Mouse (Mus musculus): ENCODE data around the gene Duoxa2. TPM values are rescaled to one million over a fixed set of nuclear protein-coding genes. Genes with fewer than 3 reads are reported as not detected.
"Not testable (repeated sequence)": the region's sequence is repeated elsewhere in the genome, so short reads cannot be mapped to it uniquely, and the experiment has no call there.

The Duoxa2 gene
- polyA plus RNA-seq, 1 experiment from 2014 or later = not detected

- in situ Hi-C loops (cut with MboI; ENCODE audit: low pct_unique_long_range_greater_than_20kb) = loop anchor here (5.0 kb wide), 1 partner anchor 68 kb away; no protein-coding TSS in a partner anchor
- POLR2A ChIA-PET = interaction anchor here (1.1 kb wide), 1 partner anchor 71 kb away, joined by 4 read pairs; no protein-coding TSS in a partner anchor
Observed at GRCm38 (mm10) chr2:122309647-122310046, 10.9 kb downstream of the Duoxa2 start.

GRCm38 (mm10) chr2:122311561-122311960 is 12.9 kb downstream of the Duoxa2 start:
- no peaks in the 10 kb centered on the region for H3K27me3 ChIP-seq
- ATAC-seq = no peak
- POLR2A ChIA-PET = no interaction called here
- DNase-seq (ENCODE audit: low read depth, low spot score) = no peak
- in situ Hi-C loops (cut with MboI; ENCODE audit: low pct_unique_long_range_greater_than_20kb) = loop anchor here (5.0 kb wide), 1 partner anchor 66 kb away; no protein-coding TSS in a partner anchor
- CTCF ChIA-PET = interaction anchor here (1.0 to 1.3 kb wide), 3 partner anchors 8 to 67 kb away, joined by 3 to 6 read pairs (median 3); no protein-coding TSS in a partner anchor
- no peak for TF ChIP-seq CTCF (IDR thresholded peaks at IDR 0.05)

More at GRCm38 (mm10) chr2:122309647-122310046, 10.9 kb downstream of the Duoxa2 start:
- no peak for DNase-seq (ENCODE audit: low read depth, low spot score)
- CTCF ChIA-PET = interaction anchor here (0.7 to 2.4 kb wide), 11 partner anchors 11 to 114 kb away, joined by 3 to 10 read pairs (median 3); partner anchors contain the start of gene Shf
- no peaks in the 10 kb centered on the region for H3K27me3 ChIP-seq
- ATAC-seq = no peak
- peak; percentile 36 for TF ChIP-seq CTCF (IDR thresholded peaks at IDR 0.05)

DNA sequence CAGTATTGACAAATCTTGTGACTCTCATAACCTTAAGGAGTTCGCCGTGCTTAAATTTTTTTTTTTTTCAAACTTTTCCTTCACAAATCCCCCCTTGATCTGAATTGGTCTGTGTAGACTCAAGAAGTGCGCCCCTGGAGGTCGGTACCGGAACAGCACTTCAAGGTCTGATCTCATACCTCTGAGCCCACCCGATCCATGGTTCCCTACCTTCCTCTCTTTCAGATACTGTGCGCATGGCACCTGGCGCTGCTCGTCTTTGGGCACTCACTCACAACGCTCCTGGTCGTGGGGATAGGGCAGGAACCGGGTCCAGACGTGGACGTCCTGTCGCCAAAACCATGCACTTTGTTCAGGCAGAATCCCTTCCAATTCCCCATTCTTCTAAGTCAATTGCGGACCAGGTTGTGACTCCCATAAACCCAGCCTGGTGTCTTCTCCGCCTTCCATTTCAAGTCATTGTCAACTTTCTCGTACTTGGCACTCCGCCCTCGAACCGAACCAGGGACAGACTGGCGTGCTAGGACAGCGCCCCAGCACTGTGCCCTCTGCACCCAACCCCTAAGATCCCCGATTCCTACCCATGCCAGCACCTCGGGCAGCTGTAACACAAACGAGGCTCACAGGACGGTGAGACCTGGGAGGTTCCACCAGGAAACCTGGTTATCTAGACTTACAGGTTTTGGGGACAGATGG is 14.2 kb downstream of the Duoxa2 start:
- DNase-seq (ENCODE audit: low read depth, low spot score) = no peak
- in situ Hi-C loops (cut with MboI; ENCODE audit: low pct_unique_long_range_greater_than_20kb) = loop anchor here (5.0 kb wide), 1 partner anchor 64 kb away; no protein-coding TSS in a partner anchor
- H3K27me3 ChIP-seq = no peaks in the 10 kb centered on the region
- POLR2A ChIA-PET = no interaction called here
- TF ChIP-seq CTCF (IDR thresholded peaks at IDR 0.05) = peak; percentile 64
- ATAC-seq = no peak
- CTCF ChIA-PET = interaction anchor here (1.0 kb wide), 1 partner anchor 9 kb away, joined by 3 read pairs; no protein-coding TSS in a partner anchor

- ChIA-PET CTCF (no interaction called here), POLR2A (no interaction called here)
- ATAC-seq (no peak), DNase-seq (ENCODE audit: low read depth, low spot score) (no peak)
- in situ Hi-C loops (cut with MboI; ENCODE audit: low pct_unique_long_range_greater_than_20kb) = loop anchor here (5.0 kb wide), 1 partner anchor 64 kb away; no protein-coding TSS in a partner anchor
- no peak for TF ChIP-seq CTCF (IDR thresholded peaks at IDR 0.05)
- H3K27me3 ChIP-seq = no peaks in the 10 kb centered on the region
Observed at GRCm38 (mm10) chr2:122313536-122313935, 14.8 kb downstream of the Duoxa2 start, which contains the start of gene Duoxa1. Gene Duoxa1 (minus strand): TSS chr2:122313730.

DNA sequence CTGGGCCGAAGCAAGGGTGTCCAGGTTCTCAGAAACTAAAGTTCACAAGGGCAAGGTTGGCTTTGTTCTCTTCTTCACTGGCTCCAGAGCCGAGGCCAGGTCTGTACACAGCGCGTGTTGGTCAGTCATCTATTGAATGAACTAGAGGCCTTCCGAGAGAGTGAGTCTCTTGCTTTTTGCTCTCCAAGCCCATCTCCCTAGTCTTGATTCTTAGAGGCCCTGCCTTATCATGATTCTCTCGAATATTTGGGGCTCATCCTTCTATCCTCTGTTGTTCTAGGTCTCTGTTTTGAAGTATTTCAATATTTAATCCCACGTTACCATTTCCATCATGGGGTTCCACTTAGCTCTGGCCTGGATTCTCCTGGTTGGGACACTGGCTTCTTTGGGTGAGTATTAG is 16.7 kb downstream of the Duoxa2 start, which contains the start of gene Duox1:
Gene Duox1, plus strand, starts transcription at position 301 of the 400 bp plus-strand sequence.
- POLR2A ChIA-PET = interaction anchor here (0.6 to 1.6 kb wide), 2 partner anchors 12 to 245 kb away, joined by 3 to 4 read pairs; no protein-coding TSS in a partner anchor

GRCm38 (mm10) chr2:122317384-122317783 is 18.7 kb downstream of the Duoxa2 start:
- H3K27me3 ChIP-seq = no peaks in the 10 kb centered on the region
- ATAC-seq (no peak), DNase-seq (ENCODE audit: low read depth, low spot score) (no peak)
- ChIA-PET POLR2A (interaction anchor here (0.6 kb wide), 1 partner anchor 218 kb away, joined by 4 read pairs; no protein-coding TSS in a partner anchor), CTCF (interaction anchor here (1.1 kb wide), 1 partner anchor 64 kb away, joined by 3 read pairs; no protein-coding TSS in a partner anchor)
- TF ChIP-seq CTCF (IDR thresholded peaks at IDR 0.05) = no peak
- in situ Hi-C loops (cut with MboI; ENCODE audit: low pct_unique_long_range_greater_than_20kb) = no loop called here

More for the DNA sequence above, 16.7 kb downstream of the Duoxa2 start, which contains the start of gene Duox1:
- ATAC-seq (no peak), DNase-seq (ENCODE audit: low read depth, low spot score) (no peak)
- in situ Hi-C loops (cut with MboI; ENCODE audit: low pct_unique_long_range_greater_than_20kb) = no loop called here
- H3K27me3 ChIP-seq = no peaks in the 10 kb centered on the region
- no peak for TF ChIP-seq CTCF (IDR thresholded peaks at IDR 0.05)
- CTCF ChIA-PET = interaction anchor here (0.7 to 1.7 kb wide), 2 partner anchors 10 to 12 kb away, joined by 3 to 4 read pairs; no protein-coding TSS in a partner anchor

DNA sequence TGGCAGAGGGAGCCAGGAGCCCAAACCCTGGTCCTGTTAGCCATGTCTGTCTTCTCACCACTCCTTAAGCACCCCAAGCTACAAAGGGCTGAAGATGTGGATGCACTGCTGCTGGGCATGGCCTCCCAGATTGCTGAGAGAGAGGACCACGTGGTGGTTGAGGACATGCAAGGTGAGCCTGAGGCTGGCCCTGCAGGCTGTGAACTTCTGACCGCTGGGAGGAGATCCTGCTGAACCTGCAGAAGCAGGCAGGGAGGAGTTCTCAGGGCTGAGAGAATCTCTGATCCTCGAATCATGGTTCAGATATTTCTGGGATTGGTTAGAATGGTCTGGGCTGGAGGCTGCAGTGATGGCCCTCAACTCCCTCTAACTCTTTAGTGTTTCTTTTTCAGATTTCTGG is 25.3 kb downstream of the Duoxa2 start:
- ATAC-seq (no peak), DNase-seq (ENCODE audit: low read depth, low spot score) (no peak)
- in situ Hi-C loops (cut with MboI; ENCODE audit: low pct_unique_long_range_greater_than_20kb) = no loop called here
- no peaks in the 10 kb centered on the region for H3K27me3 ChIP-seq
- CTCF ChIA-PET = no interaction called here
- POLR2A ChIA-PET = no interaction called here
- no peak for TF ChIP-seq CTCF (IDR thresholded peaks at IDR 0.05)

- no peaks in the 10 kb centered on the region for H3K27me3 ChIP-seq
- no peak for ATAC-seq
- in situ Hi-C loops (cut with MboI; ENCODE audit: low pct_unique_long_range_greater_than_20kb) = no loop called here
- POLR2A ChIA-PET = no interaction called here
- DNase-seq (ENCODE audit: low read depth, low spot score) = no peak
- TF ChIP-seq CTCF (IDR thresholded peaks at IDR 0.05) = no peak
- CTCF ChIA-PET = no interaction called here
Observed at GRCm38 (mm10) chr2:122324586-122324985, 25.9 kb downstream of the Duoxa2 start.

DNA sequence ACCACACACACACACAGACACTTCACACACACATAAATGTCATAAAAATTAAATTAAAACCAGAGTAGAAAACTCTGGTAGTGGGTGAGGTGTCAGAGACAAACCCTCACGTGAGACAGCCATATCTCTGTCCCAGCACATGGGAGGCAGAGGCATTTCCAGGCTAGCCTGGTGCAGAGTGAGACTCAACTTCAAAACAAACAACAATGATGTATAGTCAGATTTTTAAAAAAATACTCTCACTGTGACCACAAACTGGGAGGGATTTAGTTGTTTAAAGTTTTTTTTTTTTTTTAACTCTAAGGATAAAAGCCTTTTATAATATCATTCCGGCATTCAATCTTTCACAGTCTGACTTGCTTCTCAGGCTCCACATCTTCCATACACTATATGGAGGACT is 26.7 kb downstream of the Duoxa2 start:
- no peak for DNase-seq (ENCODE audit: low read depth, low spot score)
- POLR2A ChIA-PET = interaction anchor here (0.7 kb wide), 1 partner anchor 74 kb away, joined by 4 read pairs; no protein-coding TSS in a partner anchor
- CTCF ChIA-PET = interaction anchor here (0.8 to 2.0 kb wide), 3 partner anchors 10 to 43 kb away, joined by 3 to 6 read pairs (median 3); partner anchors contain the start of gene Duox1
- no peak for TF ChIP-seq CTCF (IDR thresholded peaks at IDR 0.05)
- ATAC-seq = no peak
- in situ Hi-C loops (cut with MboI; ENCODE audit: low pct_unique_long_range_greater_than_20kb) = no loop called here
- no peaks in the 10 kb centered on the region for H3K27me3 ChIP-seq

- no peaks in the 10 kb centered on the region for H3K27me3 ChIP-seq
- ChIA-PET CTCF (interaction anchor here (0.7 to 2.2 kb wide), 3 partner anchors 12 to 25 kb away, joined by 3 to 7 read pairs (median 4); no protein-coding TSS in a partner anchor), POLR2A (interaction anchor here (0.8 kb wide), 1 partner anchor 12 kb away, joined by 3 read pairs; the partner anchor contains the start of gene Duox1)
- DNase-seq (ENCODE audit: low read depth, low spot score) = no peak
- in situ Hi-C loops (cut with MboI; ENCODE audit: low pct_unique_long_range_greater_than_20kb) = no loop called here
- peak; percentile 73 for ATAC-seq
- TF ChIP-seq CTCF (IDR thresholded peaks at IDR 0.05) = no peak
Observed at GRCm38 (mm10) chr2:122327986-122328385, 29.3 kb downstream of the Duoxa2 start.

GRCm38 (mm10) chr2:122330317-122330716 is 31.6 kb downstream of the Duoxa2 start:
- ATAC-seq; CTCF ChIA-PET; DNase-seq (ENCODE audit: low read depth, low spot score); in situ Hi-C loops (cut with MboI; ENCODE audit: low pct_unique_long_range_greater_than_20kb); POLR2A ChIA-PET; H3K27me3 ChIP-seq: not testable (repeated sequence)
